Mouse (Mus musculus): Measurements from ENCODE around the gene Cep350.

Gene Cep350

GRCm38 (mm10) chr1:155862967-155863366 is 110.1 kb downstream of the Cep350 start:
- Histone ChIP-seq H3K36me3 (ENCODE audit: insufficient read depth, low read length) (peaks cover 43% of the 10 kb centered on the region), H3K4me3 (replicated peaks; ENCODE audit: low read length) (no peak overlapping the region), H3K4me1 (replicated peaks; ENCODE audit: low read depth, low read length) (no peaks in the 10 kb centered on the region), H3K9me3 (ENCODE audit: low read length) (no peaks in the 10 kb centered on the region), H3K27me3 (ENCODE audit: insufficient read depth, low read length) (no peaks in the 10 kb centered on the region)
- TF ChIP-seq CTCF (conservative IDR thresholded peaks at IDR 0.05; ENCODE audit: low read length) = no peak

GRCm38 (mm10) chr1:155854926-155855702 is 117.9 kb downstream of the Cep350 start:
- no peak for TF ChIP-seq NANOG (IDR thresholded peaks at IDR 0.05; ENCODE audit: borderline replicate concordance, low read length)
- no peak for TF ChIP-seq POU5F1 (IDR thresholded peaks at IDR 0.05; ENCODE audit: borderline replicate concordance, low read length)
- TF ChIP-seq CTCF (conservative IDR thresholded peaks at IDR 0.05; ENCODE audit: low read length) = no peak
- no peak overlapping the region for H3K4me3 ChIP-seq (replicated peaks; ENCODE audit: low read length)
- H3K36me3 ChIP-seq (ENCODE audit: insufficient read depth, low read length) = peaks cover 11% of the 10 kb centered on the region; the same call in 1 of the 2 replicates
- H3K4me1 ChIP-seq (replicated peaks; ENCODE audit: low read depth, low read length) = no peaks in the 10 kb centered on the region
- no peaks in the 10 kb centered on the region for H3K27me3 ChIP-seq (ENCODE audit: insufficient read depth, low read length)
- no peaks in the 10 kb centered on the region for H3K9me3 ChIP-seq (ENCODE audit: low read length)

GRCm38 (mm10) chr1:155853009-155853408 is 120.0 kb downstream of the Cep350 start:
- no peaks in the 10 kb centered on the region for H3K9me3 ChIP-seq (ENCODE audit: low read length)
- no peak for TF ChIP-seq CTCF (conservative IDR thresholded peaks at IDR 0.05; ENCODE audit: low read length)
- no peak for TF ChIP-seq POU5F1 (IDR thresholded peaks at IDR 0.05; ENCODE audit: borderline replicate concordance, low read length)
- TF ChIP-seq NANOG (IDR thresholded peaks at IDR 0.05; ENCODE audit: borderline replicate concordance, low read length) = no peak

GRCm38 (mm10) chr1:155844235-155844634 is 128.8 kb downstream of the Cep350 start:
- Histone ChIP-seq H3K4me3 (replicated peaks; ENCODE audit: low read length) (no peak overlapping the region), H3K27me3 (ENCODE audit: insufficient read depth, low read length) (no peaks in the 10 kb centered on the region), H3K36me3 (ENCODE audit: insufficient read depth, low read length) (peaks cover 18% of the 10 kb centered on the region), H3K9me3 (ENCODE audit: low read length) (no peaks in the 10 kb centered on the region), H3K4me1 (replicated peaks; ENCODE audit: low read depth, low read length) (0 out of 2 replicates have a peak, but pooled peaks cover 3% of the 10 kb centered on the region)
- TF ChIP-seq CTCF (conservative IDR thresholded peaks at IDR 0.05; ENCODE audit: low read length) (no peak), NANOG (IDR thresholded peaks at IDR 0.05; ENCODE audit: borderline replicate concordance, low read length) (no peak), POU5F1 (IDR thresholded peaks at IDR 0.05; ENCODE audit: borderline replicate concordance, low read length) (no peak)

More at GRCm38 (mm10) chr1:155853009-155853408, 120.0 kb downstream of the Cep350 start:
- H3K4me3 ChIP-seq (replicated peaks; ENCODE audit: low read length) = no peak overlapping the region
- H3K4me1 ChIP-seq (replicated peaks; ENCODE audit: low read depth, low read length) = no peaks in the 10 kb centered on the region
- no peaks in the 10 kb centered on the region for H3K27me3 ChIP-seq (ENCODE audit: insufficient read depth, low read length)
- H3K36me3 ChIP-seq (ENCODE audit: insufficient read depth, low read length) = peaks cover 9% of the 10 kb centered on the region; the same call in 1 of the 2 replicates

GRCm38 (mm10) chr1:155843538-155843937 is 129.5 kb downstream of the Cep350 start:
- Histone ChIP-seq H3K36me3 (ENCODE audit: insufficient read depth, low read length) (peaks cover 18% of the 10 kb centered on the region), H3K27me3 (ENCODE audit: insufficient read depth, low read length) (no peaks in the 10 kb centered on the region), H3K9me3 (ENCODE audit: low read length) (no peaks in the 10 kb centered on the region), H3K4me3 (replicated peaks; ENCODE audit: low read length) (no peak overlapping the region), H3K4me1 (replicated peaks; ENCODE audit: low read depth, low read length) (0 out of 2 replicates have a peak, but pooled peaks cover 3% of the 10 kb centered on the region)
- TF ChIP-seq NANOG (IDR thresholded peaks at IDR 0.05; ENCODE audit: borderline replicate concordance, low read length) (no peak), CTCF (conservative IDR thresholded peaks at IDR 0.05; ENCODE audit: low read length) (no peak), POU5F1 (IDR thresholded peaks at IDR 0.05; ENCODE audit: borderline replicate concordance, low read length) (no peak)

GRCm38 (mm10) chr1:155835667-155836066 is 137.4 kb downstream of the Cep350 start:
- H3K36me3 ChIP-seq (ENCODE audit: insufficient read depth, low read length) = no peaks in the 10 kb centered on the region
- no peaks in the 10 kb centered on the region for H3K9me3 ChIP-seq (ENCODE audit: low read length)
- TF ChIP-seq POU5F1 (IDR thresholded peaks at IDR 0.05; ENCODE audit: borderline replicate concordance, low read length) (no peak), CTCF (conservative IDR thresholded peaks at IDR 0.05; ENCODE audit: low read length) (no peak), NANOG (IDR thresholded peaks at IDR 0.05; ENCODE audit: borderline replicate concordance, low read length) (no peak)
- H3K4me3 ChIP-seq (replicated peaks; ENCODE audit: low read length) = no peak overlapping the region
- H3K27me3 ChIP-seq (ENCODE audit: insufficient read depth, low read length) = no peaks in the 10 kb centered on the region
- H3K4me1 ChIP-seq (replicated peaks; ENCODE audit: low read depth, low read length) = no peaks in the 10 kb centered on the region

- TF ChIP-seq NANOG (IDR thresholded peaks at IDR 0.05; ENCODE audit: borderline replicate concordance, low read length) = no peak
- no peak for TF ChIP-seq CTCF (conservative IDR thresholded peaks at IDR 0.05; ENCODE audit: low read length)
- TF ChIP-seq POU5F1 (IDR thresholded peaks at IDR 0.05; ENCODE audit: borderline replicate concordance, low read length) = no peak
- Histone ChIP-seq H3K27me3 (ENCODE audit: insufficient read depth, low read length) (no peaks in the 10 kb centered on the region), H3K4me3 (replicated peaks; ENCODE audit: low read length) (no peak overlapping the region), H3K9me3 (ENCODE audit: low read length) (no peaks in the 10 kb centered on the region), H3K4me1 (replicated peaks; ENCODE audit: low read depth, low read length) (no peaks in the 10 kb centered on the region), H3K36me3 (ENCODE audit: insufficient read depth, low read length) (no peaks in the 10 kb centered on the region)
Measured at GRCm38 (mm10) chr1:155833610-155834009, 139.4 kb downstream of the Cep350 start.

- Histone ChIP-seq H3K4me3 (replicated peaks; ENCODE audit: low read length) (no peak overlapping the region), H3K4me1 (replicated peaks; ENCODE audit: low read depth, low read length) (peaks cover 16% of the 10 kb centered on the region), H3K9me3 (ENCODE audit: low read length) (no peaks in the 10 kb centered on the region), H3K36me3 (ENCODE audit: insufficient read depth, low read length) (no peaks in the 10 kb centered on the region), H3K27me3 (ENCODE audit: insufficient read depth, low read length) (no peaks in the 10 kb centered on the region)
- TF ChIP-seq CTCF (conservative IDR thresholded peaks at IDR 0.05; ENCODE audit: low read length) (no peak), POU5F1 (IDR thresholded peaks at IDR 0.05; ENCODE audit: borderline replicate concordance, low read length) (no peak), NANOG (IDR thresholded peaks at IDR 0.05; ENCODE audit: borderline replicate concordance, low read length) (no peak)
Measured at GRCm38 (mm10) chr1:155831958-155832357, 141.1 kb downstream of the Cep350 start.
